In genomic region chr19:41113911-41114531, GRCm38 (mm10) we compare ENCODE assay signal across 15 mouse cellular contexts. TPM values are rescaled to one million over a fixed set of nuclear protein-coding genes. Genes with fewer than 3 reads are reported as not detected.
DNase-seq lines count a peak whose midpoint lies in the region; ATAC-seq and TF ChIP-seq lines count a peak whose summit lies in the region.
"Had no signal": no experiment of that assay in that cellular context is flagged by ENCODE, and none has a peak within 500 bp of the region (broad histone marks: within the 10 kb centered on the region; RNA-seq: fewer than 3 reads in every experiment).

No protein-coding gene starts in this region.

- no peak overlapping the region for H3K4me2 ChIP-seq in hindbrain, embryonic 12.5 days (replicated peaks)
- peak overlapping the region; percentile 14; the same call in 1 of the 2 replicates for H3K4me2 ChIP-seq in midbrain, embryonic 12.5 days (replicated peaks)
- H3K4me2 ChIP-seq: stomach, embryonic 15.5 days had no signal

- peak overlapping the region; percentile 23; the same call in 1 of the 2 replicates for H3K27ac ChIP-seq in hindbrain, embryonic 12.5 days
- no peak overlapping the region for H3K27ac ChIP-seq in midbrain, embryonic 12.5 days (replicated peaks)
- no peak overlapping the region for H3K27ac ChIP-seq in gastrocnemius, adult 2 months
- H3K27ac ChIP-seq: kidney, postnatal 0 days; stomach, embryonic 15.5 days had no signal

- no peaks in the 10 kb centered on the region for H3K36me3 ChIP-seq in hindbrain, embryonic 12.5 days
- no peaks in the 10 kb centered on the region for H3K36me3 ChIP-seq in midbrain, embryonic 12.5 days
- H3K36me3 ChIP-seq: stomach, embryonic 15.5 days had no signal

- H3K4me3 ChIP-seq in hindbrain, embryonic 12.5 days, result no peak overlapping the region
- H3K4me3 ChIP-seq in midbrain, embryonic 12.5 days, result no peak overlapping the region
- H3K4me3 ChIP-seq in gastrocnemius, adult 2 months, result no peak overlapping the region
- H3K4me3 ChIP-seq: stomach, embryonic 15.5 days had no signal

- no peaks in the 10 kb centered on the region for H3K9me3 ChIP-seq in hindbrain, embryonic 12.5 days (replicated peaks)
- no peaks in the 10 kb centered on the region for H3K9me3 ChIP-seq in midbrain, embryonic 12.5 days
- H3K9me3 ChIP-seq: stomach, embryonic 15.5 days had no signal

- no peak overlapping the region for H3K9ac ChIP-seq in hindbrain, embryonic 12.5 days
- H3K9ac ChIP-seq in midbrain, embryonic 12.5 days (replicated peaks), result no peak overlapping the region
- H3K9ac ChIP-seq: stomach, embryonic 15.5 days had no signal

- peak; percentile 39 for DNase-seq in right cerebral cortex, adult 18-20 months
- DNase-seq in right cerebral cortex, postnatal 4 days, result no peak
- no peak for DNase-seq in thymus, postnatal 0 days (ENCODE audit: low spot score)
- DNase-seq in cerebellum, adult 18-20 months, result no peak
- no peak for DNase-seq in adrenal gland, adult 8-10 months
- DNase-seq in gastrocnemius, adult 2 months, result no peak
- DNase-seq: gastrocnemius, postnatal 36 days; heart, postnatal 14 days; lung, postnatal 4 days had no signal

- WGBS in hindbrain, embryonic 12.5 days, result 52% methylated on average over 17 of the region's 17 CpGs
- 46% methylated on average over 17 of the region's 17 CpGs for WGBS in midbrain, embryonic 12.5 days

- no peak for TF ChIP-seq CTCF in gastrocnemius, adult 2 months (IDR thresholded peaks at IDR 0.05)

- 0 out of 2 replicates have a peak, but pooled peaks cover 9% of the 10 kb centered on the region for H3K27me3 ChIP-seq in hindbrain, embryonic 12.5 days
- peaks cover 87% of the 10 kb centered on the region for H3K27me3 ChIP-seq in midbrain, embryonic 12.5 days
- H3K27me3 ChIP-seq: stomach, embryonic 15.5 days had no signal

- intact Hi-C loops in gastrocnemius, adult 2 months (cut with DNase I), result no loop called here

- peak; percentile 86 for ATAC-seq in hindbrain, embryonic 12.5 days (ENCODE audit: low FRiP score)
- ATAC-seq in midbrain, embryonic 12.5 days (ENCODE audit: low FRiP score, low read depth), result peak; percentile 79

- H3K4me1 ChIP-seq in hindbrain, embryonic 12.5 days, result peaks cover 47% of the 10 kb centered on the region
- peaks cover 42% of the 10 kb centered on the region for H3K4me1 ChIP-seq in midbrain, embryonic 12.5 days

RNA-seq across cellular contexts. Expression of gene Opalin, which starts 37.1 kb away (rescaled TPM):
- not detected in 2 replicates for polyA plus RNA-seq in hindbrain, embryonic 12.5 days (2016; fragmentation: Nextera tagmentation; extraction: Ambion mirVana)
- polyA plus RNA-seq in midbrain, embryonic 12.5 days (2016; fragmentation: Nextera tagmentation; extraction: Ambion mirVana), result not detected in 2 replicates
- polyA plus RNA-seq in thymus, postnatal 0 days (2015; fragmentation: Nextera tagmentation; extraction: Ambion mirVana), result 0.09 and 0.12 TPM in 2 replicates
- not detected for total RNA-seq in adrenal gland, adult 8-10 months (2022)
- total RNA-seq in gastrocnemius, adult 2 months (2021), result not detected
- total RNA-seq: gastrocnemius, postnatal 36 days; heart, postnatal 14 days had no signal
- polyA plus RNA-seq: embryonic facial prominence, embryonic 11.5 days; kidney, postnatal 0 days; limb, embryonic 14.5 days; stomach, embryonic 15.5 days had no signal
